11 mouse cellular contexts compared by ENCODE assay signal in the genomic region with DNA sequence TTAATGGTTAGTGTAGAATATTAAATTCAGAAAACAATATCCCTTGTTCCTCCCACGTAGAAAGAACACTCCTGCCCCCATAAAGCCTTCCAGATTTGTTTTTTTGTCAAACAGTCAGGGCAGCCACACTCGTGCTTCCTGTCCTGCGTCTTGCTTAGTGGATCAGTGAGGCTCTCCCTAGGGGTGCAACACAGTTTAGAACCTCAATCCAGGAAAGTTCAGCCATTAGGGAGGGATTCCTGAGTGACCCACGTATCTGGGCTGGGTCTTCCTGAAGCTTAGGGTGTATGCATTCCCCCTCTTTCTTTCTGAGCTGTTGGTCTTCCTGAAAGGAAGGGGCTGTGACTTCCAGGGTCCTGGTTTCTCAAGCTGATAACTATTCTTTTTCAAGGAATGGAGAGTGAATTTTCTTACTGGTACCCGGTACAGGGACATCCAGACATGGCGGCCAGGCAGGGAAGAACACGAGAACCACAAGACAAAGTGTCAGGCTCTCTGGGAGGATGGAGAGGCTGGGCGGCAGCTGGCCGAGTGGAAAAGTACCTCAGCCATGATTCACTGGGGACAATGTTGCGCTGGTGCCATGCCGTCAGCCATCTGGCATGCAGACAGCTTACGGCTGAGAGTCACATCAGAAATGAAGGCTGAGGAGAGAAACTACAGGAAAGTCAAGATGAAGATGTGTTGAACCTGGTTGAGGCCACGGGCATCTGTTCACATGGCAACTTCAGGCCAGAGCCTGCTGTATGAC. TPM values are rescaled to one million over a fixed set of nuclear protein-coding genes. Genes with fewer than 3 reads are reported as not detected.
DNase-seq lines count a peak whose midpoint lies in the region; ATAC-seq and TF ChIP-seq lines count a peak whose summit lies in the region.
"Had no signal": no experiment of that assay in that cellular context is flagged by ENCODE, and none has a peak within 500 bp of the region (broad histone marks: within the 10 kb centered on the region; RNA-seq: fewer than 3 reads in every experiment).

No protein-coding gene starts in this region.

- intact Hi-C loops in heart, postnatal 25 days (cut with DNase I) = no loop called here

- no peak for TF ChIP-seq POLR2A in cerebellum, adult 2 months (IDR thresholded peaks at IDR 0.05; ENCODE audit: borderline replicate concordance, insufficient read depth, low read length)

- no peak overlapping the region for H3K9ac ChIP-seq in intestine, postnatal 0 days (ENCODE audit: low read depth, low read length)

- H3K36me3 ChIP-seq in intestine, postnatal 0 days (ENCODE audit: control insufficient read depth, insufficient read depth) = no peaks in the 10 kb centered on the region
- H3K36me3 ChIP-seq: forebrain, embryonic 10.5 days had no signal

- DNase-seq in cerebellum, adult 2 months = peak; percentile 45 to 68
- DNase-seq in cerebellum, adult 11-12 months = no peak
- peak in 1 of 2 experiments; percentile 44 for DNase-seq in layer of hippocampus, adult 2 months (ENCODE audit: low spot score in 2 of 2)
- DNase-seq in layer of hippocampus, postnatal 14 days (ENCODE audit: low spot score in 2 of 2) = no peak
- DNase-seq in adrenal gland, postnatal 25 days = peak; percentile 71
- peak; percentile 36 for DNase-seq in heart, postnatal 25 days (ENCODE audit: low spot score)
- no peak for DNase-seq in testis, postnatal 10 days (ENCODE audit: low spot score)
- DNase-seq: kidney, postnatal 14 days had no signal

- no peak overlapping the region for H3K4me3 ChIP-seq in cerebellum, adult 2 months (replicated peaks; ENCODE audit: insufficient read depth, low read depth, low read length)
- no peak overlapping the region for H3K4me3 ChIP-seq in layer of hippocampus, adult 2 months
- H3K4me3 ChIP-seq in intestine, postnatal 0 days (ENCODE audit: low read depth, low read length) = no peak overlapping the region
- H3K4me3 ChIP-seq: forebrain, embryonic 10.5 days had no signal

- H3K4me2 ChIP-seq in intestine, postnatal 0 days (replicated peaks; ENCODE audit: low read depth) = no peak overlapping the region

- no peaks in the 10 kb centered on the region for H3K9me3 ChIP-seq in intestine, postnatal 0 days (ENCODE audit: control insufficient read depth)
- H3K9me3 ChIP-seq: forebrain, embryonic 10.5 days had no signal

- no peak for TF ChIP-seq CTCF in cerebellum, adult 2 months (IDR thresholded peaks at IDR 0.05; ENCODE audit: borderline replicate concordance, insufficient read depth, low read depth, low read length)
- TF ChIP-seq CTCF in layer of hippocampus, adult 2 months (conservative IDR thresholded peaks at IDR 0.05) = no peak
- no peak for TF ChIP-seq CTCF in intestine, postnatal 0 days (IDR thresholded peaks at IDR 0.05; ENCODE audit: low read depth)

- 26% methylated on average over 13 of the region's 13 CpGs for WGBS in cerebellum, adult 2 months
- 68% methylated on average over 13 of the region's 13 CpGs for WGBS in intestine, postnatal 0 days

- H3K27me3 ChIP-seq in cerebellum, adult 2 months (ENCODE audit: control insufficient read depth, insufficient read depth, low read length) = no peaks in the 10 kb centered on the region
- H3K27me3 ChIP-seq in intestine, postnatal 0 days (replicated peaks; ENCODE audit: control insufficient read depth, insufficient read depth, low read length) = no peaks in the 10 kb centered on the region

- peaks cover 3% of the 10 kb centered on the region; the same call in 1 of the 2 replicates for H3K4me1 ChIP-seq in cerebellum, adult 2 months (ENCODE audit: control insufficient read depth, insufficient read depth, low read length)
- H3K4me1 ChIP-seq in intestine, postnatal 0 days (replicated peaks; ENCODE audit: control insufficient read depth, insufficient read depth, low read length) = no peaks in the 10 kb centered on the region
- H3K4me1 ChIP-seq: forebrain, embryonic 10.5 days had no signal

- H3K27ac ChIP-seq in cerebellum, adult 2 months (ENCODE audit: insufficient read depth, low read length) = no peak overlapping the region
- peak overlapping the region; percentile 19; the same call in 1 of the 2 replicates for H3K27ac ChIP-seq in layer of hippocampus, adult 2 months
- H3K27ac ChIP-seq in intestine, postnatal 0 days (ENCODE audit: low read depth, low read length) = no peak overlapping the region
- H3K27ac ChIP-seq: forebrain, embryonic 10.5 days had no signal

- no peak for ATAC-seq in intestine, postnatal 0 days

RNA-seq across cellular contexts. Expression of a gene that starts 12.8 kb away (rescaled TPM):
- polyA plus RNA-seq in cerebellum, adult 2 months (2012; rRNA removed) = 188 and 231 TPM in 2 replicates
- total RNA-seq in layer of hippocampus, adult 2 months (2021) = 100 to 1,000 TPM; 239 to 255 TPM
- total RNA-seq in layer of hippocampus, postnatal 14 days (2021) = 100 to 1,000 TPM; 304 to 349 TPM
- 38.3 and 45.7 TPM in 2 replicates for total RNA-seq in adrenal gland, postnatal 25 days (2021)
- total RNA-seq in heart, postnatal 25 days (2021) = 100 to 1,000 TPM; 122 to 142 TPM
- 15.5 and 17.6 TPM in 2 replicates for polyA plus RNA-seq in intestine, postnatal 0 days (2015; fragmentation: Nextera tagmentation; extraction: Ambion mirVana)
- total RNA-seq: hematopoietic stem cell, adult 5-6 weeks had no signal

RNA-seq across cellular contexts. Expression of a gene that starts 57.6 kb away (rescaled TPM):
- 107 and 110 TPM in 2 replicates for polyA plus RNA-seq in cerebellum, adult 2 months (2012; rRNA removed)
- total RNA-seq in layer of hippocampus, adult 2 months (2021) = 10 to 100 TPM; 87.1 to 91.2 TPM
- 100 to 1,000 TPM; 103 to 121 TPM for total RNA-seq in layer of hippocampus, postnatal 14 days (2021)
- total RNA-seq in adrenal gland, postnatal 25 days (2021) = 26.7 and 32.6 TPM in 2 replicates
- total RNA-seq in heart, postnatal 25 days (2021) = 10 to 100 TPM; 37.3 to 42.6 TPM
- polyA plus RNA-seq in intestine, postnatal 0 days (2015; fragmentation: Nextera tagmentation; extraction: Ambion mirVana) = 29.6 and 30.2 TPM in 2 replicates

Comparison
In these comparisons a context has a peak if more than half of its experiments do, and no peak if none do; other contexts are left out.
1. DNase-seq: peak in cerebellum, adult 2 months (2 of 2), adrenal gland, postnatal 25 days (single experiment) and heart, postnatal 25 days (single experiment); none in cerebellum, adult 11-12 months (single experiment), layer of hippocampus, postnatal 14 days (0 of 2) and testis, postnatal 10 days (single experiment).